Mouse (Mus musculus) forebrain, embryonic 16.5 days (tissue): ENCODE data around the gene Tet2. TPM values are rescaled to one million over a fixed set of nuclear protein-coding genes. Genes with fewer than 3 reads are reported as not detected.
"Not testable (repeated sequence)": the region's sequence is repeated elsewhere in the genome, so short reads cannot be mapped to it uniquely, and the experiment has no call there.

Experiments
- ATAC-seq: fragments of 200-750 bp; cut with Nextera tagmentation; 2 replicates; pipeline ENCODE4 v1.8.0; 2017; ENCODE audit warnings: mild to moderate bottlenecking, moderate library complexity
- H3K27ac ChIP-seq: fragments of 300-500 bp; sonication (generic); 2 replicates; pipeline ENCODE4 v1.5.1; 2014; ENCODE audit warnings: low read length, control low read depth
- H3K27me3 ChIP-seq: fragments of 300-500 bp; sonication (generic); replicated peaks from 2 replicates; pipeline ENCODE4 v1.6.1; 2014; ENCODE audit warnings: low read length; ENCODE audit not compliant: control insufficient read depth, insufficient read depth
- H3K36me3 ChIP-seq: fragments of 300-500 bp; sonication (generic); 2 replicates; pipeline ENCODE4 v1.6.1; 2014; ENCODE audit not compliant: control insufficient read depth, insufficient read depth
- H3K4me1 ChIP-seq: fragments of 300-500 bp; sonication (generic); replicated peaks from 2 replicates; pipeline ENCODE4 v1.6.1; 2014; ENCODE audit warnings: low read length; ENCODE audit not compliant: control insufficient read depth, insufficient read depth
- H3K4me2 ChIP-seq: fragments of 300-500 bp; sonication (generic); 2 replicates; pipeline ENCODE4 v1.6.1; 2014; ENCODE audit warnings: mild to moderate bottlenecking, low read length, control low read depth
- H3K4me3 ChIP-seq: fragments of 300-500 bp; sonication (generic); replicated peaks from 2 replicates; pipeline ENCODE4 v1.5.1; 2014; ENCODE audit warnings: mild to moderate bottlenecking, low read length, control low read depth
- H3K9ac ChIP-seq: fragments of 300-500 bp; sonication (generic); replicated peaks from 2 replicates; pipeline ENCODE4 v1.6.1; 2014; ENCODE audit warnings: low read depth, low read length, control low read depth
- H3K9me3 ChIP-seq: fragments of 300-500 bp; sonication (generic); 2 replicates; pipeline ENCODE4 v1.6.1; 2016; ENCODE audit warnings: low read length; ENCODE audit not compliant: control insufficient read depth
- WGBS: fragments of 180-500 bp; shearing (Covaris S2); extraction: QIAGEN DNeasy Blood & Tissue Kit; methylation state at CpG from one replicate; pipeline ENCODE4 v1.1.7; 2014; 5-methylcytosine and 5-hydroxymethylcytosine counted together
- polyA plus RNA-seq: library from polyadenylated mRNA; unstranded; fragments of >200 nt; fragmentation: Nextera tagmentation; extraction: Ambion mirVana; gene quantifications from 2 replicates; pipeline ENCODE4 v1.2.1, GENCODE M21; 2015

Tet2 gene
- polyA plus RNA-seq: 17.1 and 24.0 TPM in 2 replicates

GRCm38 (mm10) chr3:133544551-133545303, at the start of gene Tet2:
Gene Tet2 (minus strand): TSS chr3:133545139.
- Histone ChIP-seq H3K36me3 (no peaks in the 10 kb centered on the region), H3K4me1 (peaks cover 9% of the 10 kb centered on the region), H3K9me3 (no peaks in the 10 kb centered on the region), H3K27ac (peak within 1 kb of the TSS; percentile 97), H3K4me2 (peak within 1 kb of the TSS; percentile 77), H3K9ac (peak within 1 kb of the TSS; percentile 90), H3K4me3 (peak within 1 kb of the TSS; percentile 84), H3K27me3 (no peaks in the 10 kb centered on the region)
- ATAC-seq: peak; percentile 59
- WGBS: under 1% methylated on average over 48 of the region's 73 CpGs

- H3K4me1 ChIP-seq, H3K4me3 ChIP-seq, H3K36me3 ChIP-seq, H3K27me3 ChIP-seq, H3K9me3 ChIP-seq, H3K9ac ChIP-seq, ATAC-seq, H3K4me2 ChIP-seq, H3K27ac ChIP-seq: not testable (repeated sequence)
- WGBS: 87% methylated on average over 2 of the region's 2 CpGs
These were observed 48.1 kb upstream of the Tet2 start for GRCm38 (mm10) chr3:133592995-133593394.

DNA sequence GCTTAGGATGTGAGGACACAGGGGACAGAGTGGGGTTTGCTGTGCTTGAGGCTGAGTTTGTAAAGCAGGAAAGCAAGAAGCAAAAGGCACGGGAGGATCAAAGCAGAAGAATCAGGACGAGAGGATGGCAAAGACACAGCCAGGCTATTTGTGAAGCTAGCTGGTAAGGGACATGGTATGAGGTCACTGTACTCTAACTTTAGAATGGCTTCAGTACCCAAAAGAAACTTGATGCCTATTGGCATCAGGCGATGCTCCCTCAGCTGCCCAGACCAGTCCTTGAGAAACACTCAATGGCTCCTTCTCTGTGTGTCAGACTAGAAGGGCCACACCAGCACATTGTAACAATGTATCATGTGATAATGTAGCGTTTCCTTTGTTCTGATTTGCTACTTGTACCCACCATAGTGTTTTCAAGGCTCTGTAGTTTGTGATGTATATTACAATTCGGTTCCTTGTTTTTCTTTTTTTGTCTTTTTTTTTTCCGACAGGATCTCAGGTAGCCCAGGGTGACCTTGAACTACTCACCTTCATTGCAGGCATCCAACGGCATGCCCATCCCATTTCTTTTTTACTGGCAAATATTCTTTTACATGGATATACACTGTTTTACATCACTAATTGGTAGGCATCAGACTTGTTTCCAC, 45.7 kb upstream of the Tet2 start:
- Histone ChIP-seq H3K4me1 (no peaks in the 10 kb centered on the region), H3K9ac (no peak overlapping the region), H3K27me3 (no peaks in the 10 kb centered on the region), H3K9me3 (no peaks in the 10 kb centered on the region), H3K4me3 (no peak overlapping the region), H3K36me3 (no peaks in the 10 kb centered on the region), H3K27ac (no peak overlapping the region), H3K4me2 (no peak overlapping the region)
- no peak for ATAC-seq
- WGBS: 89% methylated on average over 7 of the region's 7 CpGs

DNA sequence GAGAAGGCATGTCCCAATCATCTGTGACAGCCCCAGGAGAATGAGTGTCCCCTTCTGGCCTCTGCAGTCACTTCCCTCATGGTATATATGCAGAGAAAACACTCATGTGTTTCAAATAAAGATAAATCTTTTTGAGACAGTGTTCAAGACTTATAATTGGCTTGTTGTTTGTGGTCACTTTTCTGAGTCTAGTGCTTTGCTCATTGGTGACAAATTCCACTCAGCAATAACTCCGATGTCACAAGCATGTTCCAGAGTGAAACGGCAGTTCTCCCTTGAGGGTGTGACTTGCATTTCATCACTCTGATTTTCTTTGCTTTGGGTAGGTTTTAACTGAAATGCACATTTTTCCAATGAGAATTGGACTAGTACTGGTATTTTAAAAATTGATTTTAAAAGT, 40.1 kb upstream of the Tet2 start:
- Histone ChIP-seq H3K9ac (no peak overlapping the region), H3K36me3 (no peaks in the 10 kb centered on the region), H3K4me1 (no peaks in the 10 kb centered on the region), H3K9me3 (no peaks in the 10 kb centered on the region), H3K27me3 (no peaks in the 10 kb centered on the region), H3K4me2 (no peak overlapping the region), H3K4me3 (no peak overlapping the region), H3K27ac (no peak overlapping the region)
- 88% methylated on average over 2 of the region's 2 CpGs for WGBS
- no peak for ATAC-seq

DNA sequence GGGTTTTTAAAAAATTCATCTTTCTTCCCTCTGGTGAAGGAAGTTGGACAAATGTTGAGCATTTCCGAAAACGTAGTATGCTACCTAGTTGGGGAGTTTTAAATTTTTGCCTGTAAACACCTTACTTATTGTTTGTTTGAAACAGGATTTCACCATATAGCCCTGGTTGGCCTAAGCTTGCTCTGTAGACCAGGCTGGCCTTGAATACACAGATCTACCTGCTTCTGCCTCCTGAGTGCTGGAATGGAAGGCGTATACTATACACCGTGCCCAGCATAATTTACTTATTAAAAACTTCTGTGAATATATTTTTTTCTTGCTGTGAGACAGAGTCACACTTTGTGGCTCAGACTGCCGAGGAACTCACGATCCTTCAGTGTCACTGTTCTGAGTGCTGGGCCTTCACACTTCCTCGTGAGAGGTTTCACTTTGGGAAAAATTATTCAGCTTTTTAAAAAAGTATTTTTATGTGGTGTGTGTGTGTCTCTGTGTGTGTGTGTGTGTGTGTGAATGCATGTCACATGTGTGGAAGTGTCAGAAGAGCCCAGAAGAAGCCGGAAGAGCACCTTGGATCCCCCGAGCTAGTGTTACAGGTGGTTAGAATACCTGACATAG, 38.6 kb upstream of the Tet2 start:
- H3K4me3 ChIP-seq: no peak overlapping the region
- H3K4me1 ChIP-seq: no peaks in the 10 kb centered on the region
- no peak for ATAC-seq
- 90% methylated on average over 9 of the region's 9 CpGs for WGBS
- no peaks in the 10 kb centered on the region for H3K36me3 ChIP-seq
- no peak overlapping the region for H3K27ac ChIP-seq
- no peaks in the 10 kb centered on the region for H3K9me3 ChIP-seq
- H3K27me3 ChIP-seq: no peaks in the 10 kb centered on the region
- H3K4me2 ChIP-seq: no peak overlapping the region
- H3K9ac ChIP-seq: no peak overlapping the region

- H3K9me3 ChIP-seq: no peaks in the 10 kb centered on the region
- 86% methylated on average over 4 of the region's 4 CpGs for WGBS
- no peak overlapping the region for H3K9ac ChIP-seq
- no peak overlapping the region for H3K4me2 ChIP-seq
- no peak for ATAC-seq
- no peak overlapping the region for H3K4me3 ChIP-seq
- H3K4me1 ChIP-seq: no peaks in the 10 kb centered on the region
- no peaks in the 10 kb centered on the region for H3K36me3 ChIP-seq
- no peaks in the 10 kb centered on the region for H3K27me3 ChIP-seq
- no peak overlapping the region for H3K27ac ChIP-seq
These were observed 38.0 kb upstream of the Tet2 start for GRCm38 (mm10) chr3:133582969-133583368.

DNA sequence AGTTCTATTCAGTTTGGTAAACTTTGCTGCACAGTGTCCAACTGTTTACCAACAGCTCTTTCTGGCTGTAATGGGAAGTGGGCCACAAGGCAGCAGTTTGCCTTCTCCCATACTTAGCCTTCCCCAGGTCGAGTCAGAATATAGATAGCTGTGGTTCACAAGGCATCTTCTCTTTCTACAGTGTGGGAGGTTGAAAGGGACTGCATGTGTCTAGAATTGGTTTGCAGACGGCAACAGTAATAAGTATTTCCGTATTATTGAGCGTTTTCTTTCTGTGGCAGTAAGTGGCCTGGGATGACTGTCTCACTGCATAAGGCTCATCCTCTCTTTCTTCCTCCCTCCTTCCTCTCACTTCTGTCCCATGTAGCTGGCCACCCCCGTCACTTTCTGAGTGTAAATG, 37.2 kb upstream of the Tet2 start:
- no peak for ATAC-seq
- Histone ChIP-seq H3K9ac (no peak overlapping the region), H3K27ac (no peak overlapping the region), H3K4me1 (no peaks in the 10 kb centered on the region), H3K9me3 (no peaks in the 10 kb centered on the region), H3K36me3 (no peaks in the 10 kb centered on the region), H3K4me2 (no peak overlapping the region), H3K27me3 (no peaks in the 10 kb centered on the region), H3K4me3 (no peak overlapping the region)
- WGBS: 87% methylated on average over 5 of the region's 5 CpGs

DNA sequence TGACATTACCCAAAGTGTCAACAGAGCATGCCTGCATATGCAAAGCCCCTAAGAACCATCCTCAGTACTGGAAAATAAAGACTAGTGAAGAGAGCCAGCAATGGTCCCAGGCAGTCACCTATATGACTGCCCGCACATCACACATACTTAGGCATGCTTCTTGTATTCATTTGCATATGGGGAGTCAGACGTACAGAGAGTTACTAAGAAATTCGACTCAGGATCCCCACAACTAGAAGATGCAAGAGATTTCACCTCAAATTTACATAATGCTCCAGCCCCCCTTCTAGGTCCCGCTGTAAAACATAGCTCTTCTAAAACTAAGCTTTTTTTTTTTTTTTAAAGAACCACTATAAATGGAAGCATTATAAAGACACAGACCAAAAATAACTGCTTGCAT, 36.6 kb upstream of the Tet2 start:
- no peak for ATAC-seq
- Histone ChIP-seq H3K9ac (no peak overlapping the region), H3K9me3 (no peaks in the 10 kb centered on the region), H3K4me3 (no peak overlapping the region), H3K4me2 (no peak overlapping the region), H3K27ac (no peak overlapping the region), H3K27me3 (no peaks in the 10 kb centered on the region), H3K4me1 (no peaks in the 10 kb centered on the region), H3K36me3 (no peaks in the 10 kb centered on the region)
- 81% methylated on average over 4 of the region's 4 CpGs for WGBS

- Histone ChIP-seq H3K27ac (no peak overlapping the region), H3K9me3 (no peaks in the 10 kb centered on the region), H3K4me1 (no peaks in the 10 kb centered on the region), H3K4me3 (no peak overlapping the region), H3K27me3 (no peaks in the 10 kb centered on the region), H3K4me2 (no peak overlapping the region), H3K9ac (no peak overlapping the region), H3K36me3 (no peaks in the 10 kb centered on the region)
- ATAC-seq: no peak
- WGBS: 97% methylated on average over 9 of the region's 9 CpGs
These were observed 34.7 kb upstream of the Tet2 start for GRCm38 (mm10) chr3:133579671-133580070.
